Mouse (Mus musculus) CD4-positive, CD25-positive, alpha-beta regulatory T cell, adult 2 months (primary cell): ENCODE data around the gene Sf3b2.
A peak's percentile ranks its signal among the peaks of the same experiment; 100 is the strongest.
"Not testable (repeated sequence)": the region's sequence is repeated elsewhere in the genome, so short reads cannot be mapped to it uniquely, and the experiment has no call there.

Source experiments
- DNase-seq: peaks from one replicate; pipeline ENCODE4 v3.0.0-alpha.2; 2012; ENCODE audit warnings: low read depth, low spot score

The Sf3b2 gene

GRCm38 (mm10) chr19:5272801-5273733 lies 22.2 kb downstream of the Sf3b2 start, which contains the start of gene Pacs1:
Pacs1 (minus strand) TSS chr19:5273119.
- peak; percentile 95 for DNase-seq

GRCm38 (mm10) chr19:5272326-5272795 lies 22.9 kb downstream of the Sf3b2 start:
- DNase-seq: peak; percentile 51

DNA sequence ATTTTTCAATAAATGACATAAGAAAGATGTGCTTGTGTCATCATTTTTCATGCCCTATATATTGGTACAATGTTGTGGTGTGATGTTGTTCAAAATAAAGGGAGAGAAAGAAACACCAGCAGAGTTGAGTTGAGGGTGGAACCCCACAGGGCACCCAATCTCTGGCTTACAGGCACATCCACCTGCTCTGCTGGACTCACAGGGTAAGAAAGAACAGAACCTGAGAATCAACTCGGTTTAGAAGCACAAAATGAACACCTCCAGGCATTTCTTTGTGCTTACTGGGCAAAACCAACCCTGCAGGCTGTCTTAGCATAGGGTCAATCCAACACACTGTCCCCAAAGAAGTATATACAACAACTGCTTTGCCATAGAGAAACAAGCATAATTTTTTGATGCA lies 23.8 kb downstream of the Sf3b2 start:
- no peak for DNase-seq

GRCm38 (mm10) chr19:5269392-5269791 lies 25.9 kb downstream of the Sf3b2 start:
- DNase-seq: no peak

GRCm38 (mm10) chr19:5268875-5269274 lies 26.4 kb downstream of the Sf3b2 start:
- no peak for DNase-seq

- DNase-seq: no peak
Observed at GRCm38 (mm10) chr19:5268017-5268416, 27.2 kb downstream of the Sf3b2 start.

GRCm38 (mm10) chr19:5267015-5267414 lies 28.2 kb downstream of the Sf3b2 start:
- no peak for DNase-seq

GRCm38 (mm10) chr19:5257140-5257539 lies 38.1 kb downstream of the Sf3b2 start:
- DNase-seq: peak; percentile 81

- DNase-seq: not testable (repeated sequence)
Observed at GRCm38 (mm10) chr19:5236981-5237380, 58.3 kb downstream of the Sf3b2 start.

GRCm38 (mm10) chr19:5232696-5233095 lies 62.6 kb downstream of the Sf3b2 start:
- DNase-seq: no peak

DNA sequence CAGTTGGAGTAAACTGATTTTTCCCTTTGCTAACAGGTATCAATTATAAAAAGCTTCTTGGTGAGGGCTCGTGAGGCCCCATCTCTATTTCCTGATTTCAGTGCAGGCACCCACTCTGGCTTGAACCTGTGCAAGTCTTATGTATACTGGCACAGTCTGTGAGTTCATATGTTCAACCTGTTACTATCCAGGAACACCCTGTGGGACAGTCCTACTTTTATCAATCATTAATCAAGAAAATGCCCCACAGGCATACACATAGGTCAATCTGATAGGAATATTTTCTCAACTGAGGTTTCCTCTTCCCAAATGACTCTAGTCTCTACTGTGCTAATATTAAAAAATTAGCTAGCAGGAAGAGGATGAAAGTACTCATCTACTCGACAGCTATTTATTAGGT lies 65.1 kb downstream of the Sf3b2 start:
- DNase-seq: no peak

- no peak for DNase-seq
Observed at GRCm38 (mm10) chr19:5224624-5225023, 70.6 kb downstream of the Sf3b2 start.

GRCm38 (mm10) chr19:5224077-5224476 lies 71.2 kb downstream of the Sf3b2 start:
- DNase-seq: no peak
